Mouse (Mus musculus) kidney, postnatal 0 days (tissue): ENCODE results near the gene Wiz. TPM values are rescaled to one million over a fixed set of nuclear protein-coding genes. Genes with fewer than 3 reads are reported as not detected.
A peak's percentile ranks its signal among the peaks of the same experiment; 100 is the strongest.

ENCODE experiments used
- ATAC-seq: fragments of 200-750 bp; cut with Nextera tagmentation; replicated peaks from 2 replicates; pipeline ENCODE4 v1.8.0; 2017; ENCODE audit warnings: low read depth, moderate number of reproducible peaks, moderate TSS enrichment, moderate library complexity; ENCODE audit not compliant: low FRiP score
- DNase-seq: peaks from one replicate; pipeline ENCODE4 v3.0.0-alpha.2; 2016; ENCODE audit warnings: low spot score
- H3K27ac ChIP-seq: fragments of 300-500 bp; sonication (generic); 2 replicates; pipeline ENCODE4 v1.5.1; 2014; ENCODE audit warnings: mild to moderate bottlenecking
- H3K27me3 ChIP-seq: fragments of 300-500 bp; sonication (generic); 2 replicates; pipeline ENCODE4 v1.6.1; 2014; ENCODE audit warnings: low read length, mixed read lengths; ENCODE audit not compliant: insufficient read depth
- H3K36me3 ChIP-seq: fragments of 300-500 bp; sonication (generic); 2 replicates; pipeline ENCODE4 v1.6.1; 2014; ENCODE audit warnings: low read length, mixed read lengths; ENCODE audit not compliant: insufficient read depth
- H3K4me1 ChIP-seq: fragments of 300-500 bp; sonication (generic); replicated peaks from 2 replicates; pipeline ENCODE4 v1.6.1; 2014; ENCODE audit warnings: antibody characterized with exemption, low read length, mixed read lengths; ENCODE audit not compliant: insufficient read depth
- H3K4me2 ChIP-seq: fragments of 300-500 bp; sonication (generic); 2 replicates; pipeline ENCODE4 v1.6.1; 2014; ENCODE audit warnings: mild to moderate bottlenecking, low read length, moderate library complexity, mixed read lengths
- H3K4me3 ChIP-seq: fragments of 300-500 bp; sonication (generic); replicated peaks from 2 replicates; pipeline ENCODE4 v1.5.1; 2014; ENCODE audit warnings: low read depth, low read length
- H3K9ac ChIP-seq: fragments of 300-500 bp; sonication (generic); 2 replicates; pipeline ENCODE4 v1.6.1; 2014; ENCODE audit warnings: low read depth, low read length
- H3K9me3 ChIP-seq: fragments of 300-500 bp; sonication (generic); replicated peaks from 2 replicates; pipeline ENCODE4 v1.6.1; 2016; ENCODE audit warnings: low read length, inconsistent platforms, mixed read lengths
- CTCF ChIP-seq: IDR thresholded peaks from 2 replicates; pipeline ENCODE4 v1.5.1; 2016; ENCODE audit warnings: antibody characterized with exemption, low read depth, mild to moderate bottlenecking, moderate library complexity
- WGBS: fragments of 180-500 bp; shearing (Covaris S2); extraction: QIAGEN DNeasy Blood & Tissue Kit; methylation state at CpG from one replicate; pipeline ENCODE4 v1.1.7; 2014; 5-methylcytosine and 5-hydroxymethylcytosine counted together
- polyA plus RNA-seq: library from polyadenylated mRNA; unstranded; fragments of >200 nt; fragmentation: Nextera tagmentation; extraction: Ambion mirVana; gene quantifications from 2 replicates; pipeline ENCODE4 v1.2.1, GENCODE M21; 2015

Gene Wiz
- polyA plus RNA-seq, 1 experiment from 2014 or later: 20.8 TPM

- 96% methylated on average over 6 of the region's 6 CpGs for WGBS
- TF ChIP-seq CTCF: no peak
- Histone ChIP-seq H3K4me3 (no peak overlapping the region), H3K9me3 (no peaks in the 10 kb centered on the region), H3K4me1 (no peaks in the 10 kb centered on the region), H3K4me2 (no peak overlapping the region), H3K27me3 (no peaks in the 10 kb centered on the region), H3K36me3 (peaks cover 50% of the 10 kb centered on the region), H3K27ac (no peak overlapping the region), H3K9ac (no peak overlapping the region)
- DNase-seq: no peak
- no peak for ATAC-seq
These were observed 34.2 kb downstream of the Wiz start for GRCm38 (mm10) chr17:32355031-32355430.

DNA sequence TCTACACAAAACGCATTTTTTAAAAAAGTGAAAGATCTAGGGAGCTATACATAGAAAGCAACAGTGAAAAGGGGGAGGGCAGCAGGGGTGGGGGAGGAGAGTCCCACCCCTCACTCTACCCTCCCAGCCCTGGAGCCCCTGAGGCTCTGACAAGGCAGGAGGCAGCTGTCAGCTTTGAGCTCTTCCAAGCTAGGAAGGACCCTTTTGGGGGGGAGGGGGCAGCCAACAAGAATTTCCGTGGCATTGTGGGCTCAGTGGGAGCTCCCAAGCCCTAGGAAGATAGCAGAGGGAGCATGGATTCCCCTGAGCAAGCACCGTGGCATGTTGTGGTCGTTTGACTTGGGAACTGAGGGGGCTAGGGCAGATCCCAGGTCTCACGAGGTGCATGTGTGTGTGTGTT lies 35.0 kb downstream of the Wiz start:
- H3K9ac ChIP-seq: no peak overlapping the region
- no peak overlapping the region for H3K27ac ChIP-seq
- H3K4me1 ChIP-seq: peaks cover 4% of the 10 kb centered on the region; the same call in 1 of the 2 replicates
- TF ChIP-seq CTCF: no peak
- peaks cover 44% of the 10 kb centered on the region for H3K36me3 ChIP-seq
- no peak for DNase-seq
- ATAC-seq: no peak
- H3K4me2 ChIP-seq: no peak overlapping the region
- H3K27me3 ChIP-seq: no peaks in the 10 kb centered on the region
- H3K9me3 ChIP-seq: no peaks in the 10 kb centered on the region
- 79% methylated on average over 5 of the region's 5 CpGs for WGBS
- no peak overlapping the region for H3K4me3 ChIP-seq

GRCm38 (mm10) chr17:32353696-32354095 lies 35.5 kb downstream of the Wiz start:
- no peak overlapping the region for H3K4me2 ChIP-seq
- peaks cover 39% of the 10 kb centered on the region for H3K36me3 ChIP-seq
- H3K4me1 ChIP-seq: peaks cover 7% of the 10 kb centered on the region; the same call in 1 of the 2 replicates
- no peak overlapping the region for H3K9ac ChIP-seq
- H3K27ac ChIP-seq: no peak overlapping the region; the same call in 1 of the 2 replicates
- no peak overlapping the region for H3K4me3 ChIP-seq
- TF ChIP-seq CTCF: no peak
- WGBS: 56% methylated on average over 4 of the region's 4 CpGs
- ATAC-seq (peak; percentile 10; the same call in 1 of the 2 replicates), DNase-seq (no peak)
- H3K9me3 ChIP-seq: no peaks in the 10 kb centered on the region
- H3K27me3 ChIP-seq: no peaks in the 10 kb centered on the region

- Histone ChIP-seq H3K27me3 (no peaks in the 10 kb centered on the region), H3K4me2 (no peak overlapping the region), H3K9ac (no peak overlapping the region), H3K9me3 (no peaks in the 10 kb centered on the region), H3K27ac (no peak overlapping the region), H3K4me1 (peaks cover 7% of the 10 kb centered on the region; the same call in 1 of the 2 replicates), H3K36me3 (peaks cover 23% of the 10 kb centered on the region), H3K4me3 (no peak overlapping the region)
- ATAC-seq: no peak
- no peak for TF ChIP-seq CTCF
- no peak for DNase-seq
These were observed 37.5 kb downstream of the Wiz start for GRCm38 (mm10) chr17:32351726-32352125.

DNA sequence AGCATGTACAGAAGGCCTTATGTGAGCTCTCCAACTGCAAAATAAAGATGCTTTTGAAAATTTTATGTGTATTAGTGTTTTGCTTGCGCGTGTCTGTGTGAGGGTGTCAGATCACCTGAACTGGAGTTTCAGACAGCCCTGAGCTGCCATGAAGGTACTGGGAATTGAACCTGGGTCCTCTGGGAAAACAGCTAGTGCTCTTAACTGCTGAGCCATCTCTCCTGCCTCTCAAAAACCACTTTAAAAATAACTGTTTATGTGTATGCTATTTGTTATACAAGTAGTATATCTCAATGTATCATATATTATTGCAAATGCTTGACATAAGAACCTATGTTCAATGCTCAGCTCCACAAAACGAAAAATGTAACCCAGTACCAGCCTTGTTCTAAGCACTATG lies 38.0 kb downstream of the Wiz start:
- H3K4me3 ChIP-seq: no peak overlapping the region
- peaks cover 7% of the 10 kb centered on the region; the same call in 1 of the 2 replicates for H3K4me1 ChIP-seq
- no peak overlapping the region for H3K9ac ChIP-seq
- no peak for TF ChIP-seq CTCF
- peaks cover 18% of the 10 kb centered on the region for H3K36me3 ChIP-seq
- H3K4me2 ChIP-seq: no peak overlapping the region
- H3K9me3 ChIP-seq: no peaks in the 10 kb centered on the region
- no peak for DNase-seq
- no peaks in the 10 kb centered on the region for H3K27me3 ChIP-seq
- ATAC-seq: no peak
- WGBS: 63% methylated on average over 3 of the region's 3 CpGs
- H3K27ac ChIP-seq: no peak overlapping the region

GRCm38 (mm10) chr17:32350382-32350983 lies 38.8 kb downstream of the Wiz start, which contains the start of gene Akap8l:
Gene Akap8l (minus strand): TSS chr17:32350607.
- Histone ChIP-seq H3K4me3 (peak within 1 kb of the TSS; percentile 78), H3K9ac (peak within 1 kb of the TSS; percentile 84), H3K27ac (peak within 1 kb of the TSS; percentile 89), H3K4me2 (peak within 1 kb of the TSS; percentile 83), H3K36me3 (peaks cover 10% of the 10 kb centered on the region), H3K4me1 (peaks cover 7% of the 10 kb centered on the region; the same call in 1 of the 2 replicates), H3K27me3 (no peaks in the 10 kb centered on the region), H3K9me3 (no peaks in the 10 kb centered on the region)
- DNase-seq (peak; percentile 99), ATAC-seq (peak; percentile 96)
- WGBS: under 1% methylated on average over 37 of the region's 37 CpGs
- TF ChIP-seq CTCF: no peak
